Mouse (Mus musculus): Measurements from ENCODE around the gene Cacna1d. TPM values are rescaled to one million over a fixed set of nuclear protein-coding genes. Genes with fewer than 3 reads are reported as not detected.

Gene Cacna1d
- total RNA-seq, 2 experiments from 2014 or later = 43.1 to 59.1 TPM

GRCm38 (mm10) chr14:30248121-30248520, 243.1 kb downstream of the Cacna1d start:
- DNase-seq (ENCODE audit: low spot score in 2 of 2) = no peak
- intact Hi-C loops (cut with DNase I) = no loop called here

GRCm38 (mm10) chr14:30247606-30248005, 243.6 kb downstream of the Cacna1d start:
- intact Hi-C loops (cut with DNase I) = no loop called here
- no peak for DNase-seq (ENCODE audit: low spot score in 2 of 2)

GRCm38 (mm10) chr14:30244776-30245175, 246.5 kb downstream of the Cacna1d start:
- intact Hi-C loops (cut with DNase I) = no loop called here
- no peak for DNase-seq (ENCODE audit: low spot score in 2 of 2)

GRCm38 (mm10) chr14:30242818-30243205, 248.4 kb downstream of the Cacna1d start:
- no peak for DNase-seq (ENCODE audit: low spot score in 2 of 2)
- intact Hi-C loops (cut with DNase I) = no loop called here

- no peak for DNase-seq (ENCODE audit: low spot score in 2 of 2)
- intact Hi-C loops (cut with DNase I) = no loop called here
These were observed 249.0 kb downstream of the Cacna1d start for GRCm38 (mm10) chr14:30242166-30242817.

GRCm38 (mm10) chr14:30240916-30241515, 250.2 kb downstream of the Cacna1d start:
- DNase-seq (ENCODE audit: low spot score in 2 of 2) = peak in 1 of 2 experiments; percentile 58
- intact Hi-C loops (cut with DNase I) = no loop called here

GRCm38 (mm10) chr14:30238807-30239206, 252.4 kb downstream of the Cacna1d start:
- no peak for DNase-seq (ENCODE audit: low spot score in 2 of 2)
- intact Hi-C loops (cut with DNase I) = no loop called here

GRCm38 (mm10) chr14:30225161-30225560, 266.1 kb downstream of the Cacna1d start:
- intact Hi-C loops (cut with DNase I) = no loop called here
- DNase-seq (ENCODE audit: low spot score in 2 of 2) = no peak

- intact Hi-C loops (cut with DNase I) = no loop called here
- no peak for DNase-seq (ENCODE audit: low spot score in 2 of 2)
These were observed 269.2 kb downstream of the Cacna1d start for GRCm38 (mm10) chr14:30222101-30222500.

- no peak for DNase-seq (ENCODE audit: low spot score in 2 of 2)
- intact Hi-C loops (cut with DNase I) = loop anchor here (5.0 kb wide), 1 partner anchor 1382 kb away; no protein-coding TSS in a partner anchor
These were observed 271.4 kb downstream of the Cacna1d start for GRCm38 (mm10) chr14:30219851-30220250.

- DNase-seq (ENCODE audit: low spot score in 2 of 2) = peak in 1 of 2 experiments; percentile 61
- intact Hi-C loops (cut with DNase I) = loop anchor here (5.0 kb wide), 1 partner anchor 1384 kb away; no protein-coding TSS in a partner anchor
These were observed 273.1 kb downstream of the Cacna1d start for GRCm38 (mm10) chr14:30218114-30218513.

- DNase-seq (ENCODE audit: low spot score in 2 of 2) = peak in 1 of 2 experiments; percentile 77
- intact Hi-C loops (cut with DNase I) = loop anchor here (5.0 kb wide), 1 partner anchor 1385 kb away; no protein-coding TSS in a partner anchor
These were observed 274.1 kb downstream of the Cacna1d start for GRCm38 (mm10) chr14:30217124-30217523.

- DNase-seq (ENCODE audit: low spot score in 2 of 2) = no peak
- intact Hi-C loops (cut with DNase I) = no loop called here
These were observed 283.1 kb downstream of the Cacna1d start for GRCm38 (mm10) chr14:30208156-30208555.

GRCm38 (mm10) chr14:30205821-30206220, 285.4 kb downstream of the Cacna1d start:
- intact Hi-C loops (cut with DNase I) = no loop called here
- no peak for DNase-seq (ENCODE audit: low spot score in 2 of 2)

- no peak for DNase-seq (ENCODE audit: low spot score in 2 of 2)
- intact Hi-C loops (cut with DNase I) = no loop called here
These were observed 286.7 kb downstream of the Cacna1d start for GRCm38 (mm10) chr14:30204526-30204925.

- intact Hi-C loops (cut with DNase I) = no loop called here
- DNase-seq (ENCODE audit: low spot score in 2 of 2) = no peak
These were observed 290.9 kb downstream of the Cacna1d start for GRCm38 (mm10) chr14:30200310-30200709.

- intact Hi-C loops (cut with DNase I) = loop anchor here (5.0 kb wide), 1 partner anchor 98 kb away; no protein-coding TSS in a partner anchor
- no peak for DNase-seq (ENCODE audit: low spot score in 2 of 2)
These were observed 292.4 kb downstream of the Cacna1d start for GRCm38 (mm10) chr14:30198882-30199281.

GRCm38 (mm10) chr14:30198116-30198515, 293.1 kb downstream of the Cacna1d start:
- intact Hi-C loops (cut with DNase I) = loop anchor here (5.0 kb wide), 1 partner anchor 99 kb away; no protein-coding TSS in a partner anchor
- peak in 1 of 2 experiments; percentile 70 for DNase-seq (ENCODE audit: low spot score in 2 of 2)

- intact Hi-C loops (cut with DNase I) = loop anchor here (5.0 kb wide), 1 partner anchor 100 kb away; no protein-coding TSS in a partner anchor
- DNase-seq (ENCODE audit: low spot score in 2 of 2) = no peak
These were observed 294.3 kb downstream of the Cacna1d start for GRCm38 (mm10) chr14:30196959-30197358.

- intact Hi-C loops (cut with DNase I) = loop anchor here (5.0 kb wide), 1 partner anchor 101 kb away; no protein-coding TSS in a partner anchor
- DNase-seq (ENCODE audit: low spot score in 2 of 2) = peak; percentile 40 to 70
These were observed 295.0 kb downstream of the Cacna1d start for GRCm38 (mm10) chr14:30196235-30196634.
